Mouse (Mus musculus) myocyte (in vitro differentiated cells): ENCODE data around the gene Nfam1. TPM values are rescaled to one million over a fixed set of nuclear protein-coding genes. Genes with fewer than 3 reads are reported as not detected.

Source experiments
- H3K27me3 ChIP-seq: one replicate; pipeline ENCODE4 v1.6.1; 2011; ENCODE audit not compliant: control insufficient read depth, insufficient read depth, insufficient read length
- H3K36me3 ChIP-seq: one replicate; pipeline ENCODE4 v1.6.1; 2011; ENCODE audit not compliant: control insufficient read depth, insufficient read depth
- H3K4me2 ChIP-seq: one replicate; pipeline ENCODE4 v1.6.1; 2011; ENCODE audit warnings: low read depth, control low read depth
- H3K4me3 ChIP-seq: one replicate; pipeline ENCODE4 v1.5.1; 2011; ENCODE audit warnings: mild to moderate bottlenecking, control low read depth, moderate library complexity
- H3K79me2 ChIP-seq: one replicate; pipeline ENCODE4 v1.6.1; 2011; ENCODE audit not compliant: control insufficient read depth, insufficient read depth
- H3ac ChIP-seq: one replicate; pipeline ENCODE4 v1.6.1; 2011; ENCODE audit not compliant: control insufficient read depth, insufficient read length
- CEBPB ChIP-seq: IDR thresholded peaks from 2 replicates; pipeline ENCODE4 v1.6.1; 2011; ENCODE audit warnings: mild to moderate bottlenecking, moderate library complexity; ENCODE audit not compliant: poor library complexity, insufficient read depth, severe bottlenecking
- E2F4 ChIP-seq: IDR thresholded peaks from one replicate; pipeline ENCODE4 v1.6.1; 2011; ENCODE audit warnings: mild to moderate bottlenecking, control low read depth, moderate library complexity; ENCODE audit not compliant: insufficient read depth
- MAX ChIP-seq: IDR thresholded peaks from one replicate; pipeline ENCODE4 v1.6.1; 2011; ENCODE audit warnings: low read depth, mild to moderate bottlenecking, control low read depth
- MYOD1 ChIP-seq, 3 experiments: IDR thresholded peaks; one replicate each; pipeline ENCODE4 v1.6.1; 2011; ENCODE audit warnings: control low read depth in 2 of 3, low read depth in 2 of 3, mild to moderate bottlenecking in 2 of 3, moderate library complexity in 1 of 3; ENCODE audit not compliant: insufficient read length in 2 of 3, control insufficient read depth in 1 of 3
- MYOG ChIP-seq, 3 experiments: IDR thresholded peaks; one replicate each; pipeline ENCODE4 v1.6.1; 2011; ENCODE audit warnings: control low read depth in 2 of 3, low read depth in 2 of 3, mild to moderate bottlenecking in 2 of 3; ENCODE audit not compliant: insufficient read length in 2 of 3, control insufficient read depth in 1 of 3, insufficient read depth in 1 of 3
- POLR2A ChIP-seq: IDR thresholded peaks from one replicate; pipeline ENCODE4 v1.6.1; 2011; ENCODE audit warnings: low read depth, mild to moderate bottlenecking, control low read depth, moderate library complexity; ENCODE audit not compliant: insufficient read length
- POLR2AphosphoS2 ChIP-seq: IDR thresholded peaks from one replicate; pipeline ENCODE4 v1.6.1; 2011; ENCODE audit warnings: low read depth, control low read depth; ENCODE audit not compliant: insufficient read length
- REST ChIP-seq: IDR thresholded peaks from one replicate; pipeline ENCODE4 v1.6.1; 2011; ENCODE audit warnings: mild to moderate bottlenecking, control low read depth, moderate library complexity; ENCODE audit not compliant: insufficient read depth, insufficient read length
- SRF ChIP-seq: IDR thresholded peaks from one replicate; pipeline ENCODE4 v1.6.1; 2011; ENCODE audit warnings: low read depth; ENCODE audit not compliant: control insufficient read depth, insufficient read length
- TCF12 ChIP-seq: IDR thresholded peaks from one replicate; pipeline ENCODE4 v1.6.1; 2011; ENCODE audit warnings: mild to moderate bottlenecking, control low read depth; ENCODE audit not compliant: poor library complexity, insufficient read depth, severe bottlenecking
- TCF3 ChIP-seq: IDR thresholded peaks from one replicate; pipeline ENCODE4 v1.6.1; 2011; ENCODE audit warnings: low read depth, control low read depth; ENCODE audit not compliant: insufficient read length
- USF1 ChIP-seq: IDR thresholded peaks from one replicate; pipeline ENCODE4 v1.6.1; 2011; ENCODE audit warnings: low read depth, mild to moderate bottlenecking, control low read depth, moderate library complexity
- polyA plus RNA-seq: library from polyadenylated mRNA; unstranded; fragments of >200 nt; fragmentation: generic; extraction: Trizol; gene quantifications from one replicate; pipeline ENCODE4 v1.2.1, GENCODE M21; 2012; ENCODE audit warnings: missing spikeins

Gene Nfam1
- polyA plus RNA-seq, 1 experiment = not detected

GRCm38 (mm10) chr15:82960786-82961561 is 72.1 kb downstream of the Nfam1 start:
- peaks cover 88% of the 10 kb centered on the region for H3K27me3 ChIP-seq

GRCm38 (mm10) chr15:82959151-82959550 is 74.0 kb downstream of the Nfam1 start:
- Histone ChIP-seq H3K4me3 (no peak overlapping the region), H3K27me3 (peaks cover 89% of the 10 kb centered on the region), H3K4me2 (no peak overlapping the region), H3ac (no peak overlapping the region), H3K36me3 (no peaks in the 10 kb centered on the region), H3K79me2 (no peaks in the 10 kb centered on the region)
- TF ChIP-seq E2F4 = no peak

More at GRCm38 (mm10) chr15:82960786-82961561, 72.1 kb downstream of the Nfam1 start:
- TF ChIP-seq TCF3 (no peak), SRF (no peak), MYOD1 (IDR thresholded peaks at IDR 0.05; ENCODE audit: control insufficient read depth in 1 of 3, insufficient read length in 2 of 3, low read depth in 2 of 3) (no peak), MAX (no peak), USF1 (no peak), POLR2AphosphoS2 (no peak), POLR2A (no peak), REST (no peak), MYOG (IDR thresholded peaks at IDR 0.05; ENCODE audit: control insufficient read depth in 1 of 3, insufficient read depth in 1 of 3, insufficient read length in 2 of 3, low read depth in 2 of 3) (no peak), CEBPB (no peak), TCF12 (no peak), E2F4 (no peak)
- H3K36me3 ChIP-seq = no peaks in the 10 kb centered on the region
- H3ac ChIP-seq = no peak overlapping the region
- no peak overlapping the region for H3K4me3 ChIP-seq
- no peaks in the 10 kb centered on the region for H3K79me2 ChIP-seq
- no peak overlapping the region for H3K4me2 ChIP-seq

GRCm38 (mm10) chr15:82958253-82958701 is 74.8 kb downstream of the Nfam1 start:
- peaks cover 95% of the 10 kb centered on the region for H3K27me3 ChIP-seq
- H3K4me3 ChIP-seq = no peak overlapping the region
- TF ChIP-seq MYOG (IDR thresholded peaks at IDR 0.05; ENCODE audit: control insufficient read depth in 1 of 3, insufficient read depth in 1 of 3, insufficient read length in 2 of 3, low read depth in 2 of 3) = no peak

GRCm38 (mm10) chr15:82956721-82957120 is 76.4 kb downstream of the Nfam1 start:
- Histone ChIP-seq H3ac (no peak overlapping the region), H3K27me3 (peaks cover 96% of the 10 kb centered on the region), H3K4me3 (no peak overlapping the region), H3K36me3 (no peaks in the 10 kb centered on the region), H3K79me2 (no peaks in the 10 kb centered on the region), H3K4me2 (no peak overlapping the region)
- TF ChIP-seq TCF12 (no peak), POLR2AphosphoS2 (no peak), CEBPB (no peak), MAX (no peak), MYOG (IDR thresholded peaks at IDR 0.05; ENCODE audit: control insufficient read depth in 1 of 3, insufficient read depth in 1 of 3, insufficient read length in 2 of 3, low read depth in 2 of 3) (no peak), POLR2A (no peak), REST (no peak), TCF3 (no peak), SRF (no peak)

More at GRCm38 (mm10) chr15:82958253-82958701, 74.8 kb downstream of the Nfam1 start:
- no peaks in the 10 kb centered on the region for H3K36me3 ChIP-seq
- H3K79me2 ChIP-seq = no peaks in the 10 kb centered on the region
- H3ac ChIP-seq = no peak overlapping the region
- peak overlapping the region; percentile 13 for H3K4me2 ChIP-seq

GRCm38 (mm10) chr15:82956310-82956709 is 76.8 kb downstream of the Nfam1 start:
- H3K36me3 ChIP-seq = no peaks in the 10 kb centered on the region
- peaks cover 96% of the 10 kb centered on the region for H3K27me3 ChIP-seq
- H3K79me2 ChIP-seq = no peaks in the 10 kb centered on the region
- TF ChIP-seq POLR2AphosphoS2 (no peak), MYOG (IDR thresholded peaks at IDR 0.05; ENCODE audit: control insufficient read depth in 1 of 3, insufficient read depth in 1 of 3, insufficient read length in 2 of 3, low read depth in 2 of 3) (no peak), SRF (no peak), REST (no peak), MYOD1 (IDR thresholded peaks at IDR 0.05; ENCODE audit: control insufficient read depth in 1 of 3, insufficient read length in 2 of 3, low read depth in 2 of 3) (no peak), TCF3 (no peak), TCF12 (no peak), MAX (no peak), POLR2A (no peak)
- no peak overlapping the region for H3K4me3 ChIP-seq
- no peak overlapping the region for H3ac ChIP-seq
- no peak overlapping the region for H3K4me2 ChIP-seq
